Mouse (Mus musculus) ES-E14 (cell line): Measurements from ENCODE around the gene Mtif2.

ENCODE experiments used
- HCFC1 ChIP-seq: IDR thresholded peaks from 2 replicates; pipeline ENCODE4 v1.6.1; 2012; ENCODE audit warnings: low read length, inconsistent platforms, borderline replicate concordance; ENCODE audit not compliant: insufficient read depth
- ZC3H11A ChIP-seq: IDR thresholded peaks from 2 replicates; pipeline ENCODE4 v1.6.1; 2012; ENCODE audit warnings: low read depth, mild to moderate bottlenecking, inconsistent platforms, low read length, borderline replicate concordance
- ZNF384 ChIP-seq: IDR thresholded peaks from 2 replicates; pipeline ENCODE4 v1.6.1; 2012; ENCODE audit warnings: low read depth, low read length, inconsistent platforms

- TF ChIP-seq HCFC1 = no peak
- no peak for TF ChIP-seq ZNF384
- TF ChIP-seq ZC3H11A = no peak
Observed at GRCm38 (mm10) chr11:29546762-29547161, 20.6 kb downstream of the Mtif2 start.
